Mouse (Mus musculus) midbrain, embryonic 13.5 days (tissue): ENCODE data around the gene Sec14l2. TPM values are rescaled to one million over a fixed set of nuclear protein-coding genes. Genes with fewer than 3 reads are reported as not detected.
A peak's percentile ranks its signal among the peaks of the same experiment; 100 is the strongest.

Experiments
- ATAC-seq: fragments of 200-750 bp; cut with Nextera tagmentation; 2 replicates; pipeline ENCODE4 v1.8.0; 2017; ENCODE audit warnings: mild to moderate bottlenecking, moderate TSS enrichment, moderate library complexity
- H3K27ac ChIP-seq: fragments of 300-500 bp; sonication (generic); 2 replicates; pipeline ENCODE4 v1.5.1; 2015; ENCODE audit warnings: inconsistent platforms, mild to moderate bottlenecking, moderate library complexity
- H3K27me3 ChIP-seq: fragments of 300-500 bp; sonication (generic); 2 replicates; pipeline ENCODE4 v1.6.1; 2015; ENCODE audit warnings: mild to moderate bottlenecking, inconsistent platforms
- H3K36me3 ChIP-seq: fragments of 300-500 bp; sonication (generic); 2 replicates; pipeline ENCODE4 v1.6.1; 2015; ENCODE audit warnings: mild to moderate bottlenecking, inconsistent platforms
- H3K4me1 ChIP-seq: fragments of 300-500 bp; sonication (generic); replicated peaks from 2 replicates; pipeline ENCODE4 v1.6.1; 2015; ENCODE audit warnings: inconsistent platforms
- H3K4me2 ChIP-seq: fragments of 300-500 bp; sonication (generic); replicated peaks from 2 replicates; pipeline ENCODE4 v1.6.1; 2015; ENCODE audit warnings: moderate library complexity, mild to moderate bottlenecking, inconsistent platforms
- H3K4me3 ChIP-seq: fragments of 300-500 bp; sonication (generic); replicated peaks from 2 replicates; pipeline ENCODE4 v1.5.1; 2015; ENCODE audit warnings: mild to moderate bottlenecking, inconsistent platforms
- H3K9ac ChIP-seq: fragments of 300-500 bp; sonication (generic); replicated peaks from 2 replicates; pipeline ENCODE4 v1.6.1; 2015; ENCODE audit warnings: mild to moderate bottlenecking, inconsistent platforms
- H3K9me3 ChIP-seq: fragments of 300-500 bp; sonication (generic); 2 replicates; pipeline ENCODE4 v1.6.1; 2016; ENCODE audit warnings: mild to moderate bottlenecking, inconsistent platforms
- WGBS: fragments of 180-500 bp; shearing (Covaris S2); methylation state at CpG from one replicate; pipeline ENCODE4 v1.1.7; 2015; 5-methylcytosine and 5-hydroxymethylcytosine counted together
- polyA plus RNA-seq: library from polyadenylated mRNA; unstranded; fragments of >200 nt; fragmentation: Nextera tagmentation; extraction: Ambion mirVana; gene quantifications from 2 replicates; pipeline ENCODE4 v1.2.1, GENCODE M21; 2015

The Sec14l2 gene
- polyA plus RNA-seq, 1 experiment from 2014 or later = 3.2 TPM

DNA sequence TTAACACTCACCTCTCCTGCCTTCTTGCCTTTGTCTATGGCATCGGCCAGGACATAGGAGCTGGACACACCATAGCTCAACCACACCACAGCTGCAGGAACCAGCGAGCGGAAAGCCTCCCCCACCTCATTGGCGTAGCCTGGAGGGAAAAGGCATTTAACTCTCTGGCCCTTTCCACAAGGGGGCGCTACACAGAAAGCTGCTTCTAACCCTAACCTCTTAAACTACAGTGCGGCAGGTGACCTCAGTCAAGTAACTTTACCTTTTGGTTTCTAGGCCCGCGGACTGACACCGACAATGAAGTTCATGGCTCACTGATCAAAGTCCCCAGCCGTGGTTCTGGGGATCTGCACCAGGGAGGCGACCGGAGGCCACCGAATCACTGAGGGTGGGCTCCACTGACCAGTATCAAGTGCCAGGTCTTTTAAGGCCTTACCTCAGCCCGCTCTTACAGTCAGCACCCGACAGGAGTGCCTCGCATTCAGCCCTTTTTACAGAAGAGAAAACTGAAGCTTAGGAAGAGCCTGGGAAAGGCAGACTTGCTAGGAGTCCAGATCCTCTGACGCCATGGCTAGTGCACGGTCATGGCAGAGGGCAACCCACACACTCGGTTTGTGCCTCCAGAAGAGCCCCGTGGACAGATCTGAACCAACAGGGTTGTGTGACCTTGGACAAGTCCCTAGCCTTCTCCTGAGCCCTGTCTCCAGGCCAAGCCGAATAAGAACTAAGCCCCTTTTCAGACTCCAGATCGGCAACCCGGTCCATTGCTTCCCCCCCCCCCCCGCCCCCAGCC is 28.6 kb downstream of the Sec14l2 start:
- Histone ChIP-seq H3K27ac (peak overlapping the region; percentile 59), H3K4me2 (peak overlapping the region; percentile 83), H3K4me3 (peak overlapping the region; percentile 50), H3K9ac (peak overlapping the region; percentile 55), H3K27me3 (no peaks in the 10 kb centered on the region), H3K4me1 (peaks cover 23% of the 10 kb centered on the region), H3K36me3 (peaks cover 16% of the 10 kb centered on the region), H3K9me3 (peaks cover 3% of the 10 kb centered on the region; the same call in 1 of the 2 replicates)
- no peak for ATAC-seq
- 4% methylated on average over 24 of the region's 24 CpGs for WGBS

DNA sequence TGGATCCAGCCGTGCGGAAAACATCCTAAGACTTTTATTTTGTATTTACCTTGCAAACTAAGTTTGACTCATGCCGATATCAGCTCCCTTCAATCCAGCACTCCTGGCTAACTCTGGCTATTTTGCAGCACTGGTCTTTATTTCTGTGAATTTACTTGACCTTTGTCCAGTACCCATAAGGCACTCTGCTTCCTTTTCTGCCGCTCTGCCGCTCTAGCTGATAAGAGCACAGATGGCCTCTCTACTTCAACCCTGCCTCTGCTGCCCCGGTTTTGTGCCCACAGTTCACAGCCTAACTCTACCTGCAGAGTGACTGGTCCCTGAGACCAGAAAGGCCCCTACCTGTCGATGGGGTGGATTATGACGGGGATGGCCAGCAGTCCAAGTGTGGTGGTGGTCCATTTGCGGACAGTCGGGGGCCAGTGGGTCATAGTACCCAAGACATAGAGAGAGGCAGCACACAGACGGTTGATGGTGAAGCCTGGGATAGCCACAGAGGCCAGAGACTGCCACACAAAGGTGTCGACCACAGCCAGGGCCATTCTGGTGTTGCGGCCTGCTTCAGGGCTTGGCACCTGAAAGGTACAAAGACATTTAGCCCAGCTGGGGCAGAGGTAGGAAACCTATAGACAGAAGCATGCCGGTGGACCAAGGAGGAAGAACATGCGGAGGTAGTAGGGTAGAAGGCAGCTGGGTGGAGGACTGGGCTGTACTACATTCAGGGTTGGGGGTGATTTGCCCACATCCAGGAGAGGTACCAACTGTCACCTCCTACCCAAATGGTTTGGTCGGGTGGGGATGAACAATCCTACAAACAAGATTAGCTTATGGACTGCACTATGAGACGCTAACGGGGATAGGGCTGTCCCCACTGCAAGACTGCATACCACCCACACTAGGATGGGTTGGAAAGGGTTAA is 29.5 kb downstream of the Sec14l2 start:
- no peak overlapping the region for H3K27ac ChIP-seq
- peak overlapping the region; percentile 50; the same call in 1 of the 2 replicates for H3K4me3 ChIP-seq
- H3K27me3 ChIP-seq = no peaks in the 10 kb centered on the region
- no peak for ATAC-seq
- 86% methylated on average over 18 of the region's 18 CpGs for WGBS
- H3K9ac ChIP-seq = 0 out of 2 replicates have a peak overlapping the region, but pooled peaks have one; percentile 10
- peaks cover 3% of the 10 kb centered on the region; the same call in 1 of the 2 replicates for H3K9me3 ChIP-seq
- peaks cover 16% of the 10 kb centered on the region for H3K36me3 ChIP-seq
- H3K4me1 ChIP-seq = peaks cover 23% of the 10 kb centered on the region
- H3K4me2 ChIP-seq = peak overlapping the region; percentile 83

DNA sequence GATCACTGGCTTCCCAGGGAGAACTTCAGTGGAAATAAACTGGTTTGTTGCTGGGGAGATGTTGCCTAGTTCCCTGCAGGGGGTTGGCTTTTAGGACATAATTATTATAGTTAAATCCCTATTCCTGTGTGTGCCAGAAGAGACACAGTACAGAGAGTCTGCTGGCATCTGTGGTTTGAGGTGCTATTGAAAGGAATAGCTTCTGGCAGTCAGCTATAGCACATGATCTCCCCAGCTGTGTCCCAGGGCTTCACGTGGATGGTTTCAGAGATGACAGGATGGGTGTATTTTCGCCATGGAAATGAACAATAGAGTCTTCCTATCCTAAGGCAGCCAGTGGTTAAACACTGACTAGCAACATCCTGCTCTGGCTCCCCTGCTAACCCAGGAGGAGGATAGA is 35.9 kb downstream of the Sec14l2 start:
- Histone ChIP-seq H3K4me3 (no peak overlapping the region), H3K27me3 (peaks cover 2% of the 10 kb centered on the region; the same call in 1 of the 2 replicates), H3K4me1 (peaks cover 8% of the 10 kb centered on the region; the same call in 1 of the 2 replicates), H3K4me2 (no peak overlapping the region), H3K9me3 (peaks cover 3% of the 10 kb centered on the region; the same call in 1 of the 2 replicates), H3K27ac (no peak overlapping the region), H3K9ac (no peak overlapping the region), H3K36me3 (peaks cover 16% of the 10 kb centered on the region)
- 64% methylated on average over 2 of the region's 2 CpGs for WGBS
- no peak for ATAC-seq

DNA sequence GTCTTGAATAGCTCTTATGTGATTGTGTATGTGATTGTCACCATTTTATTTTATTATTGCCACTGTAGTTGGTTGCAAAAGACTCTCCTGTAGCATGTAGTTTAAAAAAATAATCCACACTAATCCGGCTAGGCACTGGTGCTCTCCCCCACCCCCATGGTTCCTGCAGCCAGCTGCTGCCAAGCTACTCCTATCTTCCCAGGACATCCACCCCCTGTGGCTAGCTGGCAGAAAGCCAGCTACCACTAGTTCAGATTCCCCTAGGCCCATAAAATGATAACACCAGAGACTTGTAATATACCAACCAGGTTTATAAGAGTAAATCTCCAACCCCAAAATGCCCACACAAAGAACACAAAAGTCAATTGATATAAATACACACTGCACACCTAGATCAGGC is 37.0 kb downstream of the Sec14l2 start:
- Histone ChIP-seq H3K9ac (no peak overlapping the region), H3K36me3 (peaks cover 7% of the 10 kb centered on the region), H3K27ac (no peak overlapping the region), H3K4me2 (no peak overlapping the region), H3K9me3 (peaks cover 3% of the 10 kb centered on the region; the same call in 1 of the 2 replicates), H3K4me1 (peaks cover 8% of the 10 kb centered on the region; the same call in 1 of the 2 replicates), H3K27me3 (peaks cover 2% of the 10 kb centered on the region; the same call in 1 of the 2 replicates), H3K4me3 (no peak overlapping the region)
- no peak for ATAC-seq
- 58% methylated on average over 1 of the region's 1 CpGs for WGBS

DNA sequence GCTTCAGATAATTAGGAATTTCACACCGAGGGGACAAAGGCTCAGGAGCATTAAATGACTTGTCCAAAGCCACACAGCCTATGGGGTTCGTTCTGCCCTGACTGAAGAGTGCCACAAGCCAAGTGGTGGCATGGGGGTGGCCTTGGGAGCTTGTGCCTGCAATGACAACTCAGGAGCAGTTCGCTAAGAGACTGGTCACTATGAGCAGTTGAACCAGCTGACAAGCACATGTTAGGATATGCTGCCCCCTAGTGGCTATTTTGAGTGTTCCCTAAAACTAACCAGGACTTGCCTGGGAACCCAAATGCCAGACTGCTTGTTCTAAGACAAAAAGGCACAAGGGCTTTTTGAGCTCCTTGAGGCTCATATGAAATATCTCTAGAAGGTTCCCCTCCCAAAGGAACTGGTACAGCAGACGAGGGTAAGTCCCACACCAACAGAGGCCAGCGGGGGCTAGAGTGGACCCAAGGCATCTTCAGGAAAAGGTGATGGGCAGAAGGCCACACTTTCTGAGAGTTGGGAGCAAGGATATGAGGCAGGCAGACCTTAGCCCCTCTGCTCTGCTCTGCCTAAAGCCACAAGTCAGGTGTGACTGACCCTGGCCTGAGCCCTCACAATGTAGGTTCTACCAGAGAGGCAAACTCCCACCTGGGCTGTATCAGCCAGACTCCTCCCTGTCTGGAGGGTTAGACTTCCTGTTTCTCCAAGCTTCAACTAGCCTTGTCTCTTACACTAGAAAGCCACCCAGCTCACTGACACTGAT is 39.7 kb downstream of the Sec14l2 start:
- peak; percentile 62; the same call in 1 of the 2 replicates for ATAC-seq
- whole genome bisulfite sequencing = 29% methylated on average over 5 of the region's 5 CpGs

DNA sequence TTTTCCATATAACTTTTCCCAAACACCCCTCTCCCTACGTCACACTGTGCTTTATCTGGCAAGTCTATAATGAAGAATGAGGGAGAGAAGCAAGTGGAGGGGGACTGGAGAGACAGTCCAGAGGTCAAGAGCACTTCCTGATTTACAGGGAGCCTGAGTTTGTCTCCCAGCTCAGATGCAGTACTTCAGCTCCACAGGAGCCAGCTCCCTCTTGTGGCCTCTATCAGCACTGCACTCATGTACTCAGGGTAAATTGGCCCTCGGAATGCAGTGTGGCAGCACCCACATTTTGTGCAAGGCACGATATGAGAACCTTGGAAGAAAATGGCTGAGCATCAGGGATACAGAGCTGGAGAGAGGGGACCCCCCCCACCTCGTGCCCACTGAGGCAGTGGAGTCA is 43.0 kb downstream of the Sec14l2 start:
- no peaks in the 10 kb centered on the region for H3K9me3 ChIP-seq
- H3K9ac ChIP-seq = no peak overlapping the region
- peaks cover 2% of the 10 kb centered on the region; the same call in 1 of the 2 replicates for H3K27me3 ChIP-seq
- no peak overlapping the region for H3K4me2 ChIP-seq
- H3K36me3 ChIP-seq = no peaks in the 10 kb centered on the region
- no peak overlapping the region for H3K4me3 ChIP-seq
- no peaks in the 10 kb centered on the region for H3K4me1 ChIP-seq
- H3K27ac ChIP-seq = no peak overlapping the region
- ATAC-seq = no peak; the same call in 1 of the 2 replicates
- 15% methylated on average over 4 of the region's 4 CpGs for WGBS

More for the DNA sequence above, 39.7 kb downstream of the Sec14l2 start:
- peaks cover 8% of the 10 kb centered on the region; the same call in 1 of the 2 replicates for H3K4me1 ChIP-seq
- no peaks in the 10 kb centered on the region for H3K36me3 ChIP-seq
- no peak overlapping the region for H3K27ac ChIP-seq
- peaks cover 2% of the 10 kb centered on the region; the same call in 1 of the 2 replicates for H3K27me3 ChIP-seq
- no peak overlapping the region for H3K4me3 ChIP-seq
- no peak overlapping the region for H3K4me2 ChIP-seq
- H3K9me3 ChIP-seq = no peaks in the 10 kb centered on the region
- H3K9ac ChIP-seq = no peak overlapping the region

DNA sequence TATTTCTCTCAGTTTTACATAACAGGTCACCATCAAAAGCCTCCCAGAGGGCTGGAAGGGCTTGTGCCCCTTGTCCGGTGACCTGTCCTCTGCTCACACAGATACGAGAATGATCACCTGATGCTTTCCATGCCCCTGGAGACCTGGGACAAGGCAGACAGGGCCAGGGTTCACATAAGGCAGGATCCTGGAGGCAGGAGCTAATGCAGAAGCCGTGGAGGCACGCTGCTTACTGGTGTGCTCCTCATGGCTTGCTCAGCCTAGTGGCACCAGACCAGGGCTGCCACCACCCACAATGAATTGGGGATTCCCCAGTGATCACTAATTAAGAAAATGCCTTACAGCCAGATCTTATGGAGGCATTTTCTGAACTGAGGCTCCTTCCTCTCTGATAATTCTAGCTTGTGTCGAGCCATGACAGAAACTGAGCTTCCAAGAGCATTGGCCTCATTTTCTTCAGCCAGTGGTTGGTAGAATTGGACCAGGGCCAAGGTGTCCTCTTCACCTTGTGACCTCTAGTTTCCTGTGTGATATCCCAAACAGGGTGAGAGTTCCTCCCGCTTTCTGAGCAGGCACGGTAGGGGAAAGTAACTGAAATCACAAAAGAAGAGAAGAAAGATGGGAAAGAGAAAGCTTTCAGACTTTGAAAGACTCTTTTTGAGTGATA is 44.8 kb downstream of the Sec14l2 start:
- no peaks in the 10 kb centered on the region for H3K9me3 ChIP-seq
- H3K4me2 ChIP-seq = no peak overlapping the region
- no peaks in the 10 kb centered on the region for H3K36me3 ChIP-seq
- H3K4me1 ChIP-seq = no peaks in the 10 kb centered on the region
- no peaks in the 10 kb centered on the region for H3K27me3 ChIP-seq
- 88% methylated on average over 7 of the region's 7 CpGs for WGBS
- no peak overlapping the region for H3K27ac ChIP-seq
- no peak overlapping the region for H3K9ac ChIP-seq
- H3K4me3 ChIP-seq = no peak overlapping the region
- ATAC-seq = no peak

DNA sequence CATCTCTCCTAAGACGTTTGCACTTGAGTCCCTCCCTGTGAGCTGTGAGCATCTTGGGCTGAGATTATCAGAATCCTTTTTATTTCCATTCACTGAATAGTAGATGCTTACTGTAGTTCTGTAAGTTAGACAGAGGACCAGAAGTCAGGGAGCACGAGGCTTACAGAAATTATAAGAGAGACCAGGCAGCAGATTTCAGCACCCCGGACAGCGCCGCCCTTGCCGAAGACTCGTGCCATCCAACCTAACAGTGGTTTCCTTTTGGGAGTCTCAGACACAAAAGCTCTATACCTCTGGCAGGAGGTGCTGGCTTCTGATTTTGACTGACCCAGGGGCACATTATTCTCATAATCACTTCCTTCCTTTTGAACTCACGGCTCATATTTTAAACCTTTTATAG is 46.6 kb downstream of the Sec14l2 start:
- no peak for ATAC-seq
- H3K4me2 ChIP-seq = no peak overlapping the region
- WGBS = 18% methylated on average over 8 of the region's 8 CpGs
- no peaks in the 10 kb centered on the region for H3K4me1 ChIP-seq
- no peaks in the 10 kb centered on the region for H3K9me3 ChIP-seq
- H3K36me3 ChIP-seq = no peaks in the 10 kb centered on the region
- H3K27ac ChIP-seq = no peak overlapping the region
- H3K27me3 ChIP-seq = no peaks in the 10 kb centered on the region
- H3K9ac ChIP-seq = no peak overlapping the region
- no peak overlapping the region for H3K4me3 ChIP-seq

DNA sequence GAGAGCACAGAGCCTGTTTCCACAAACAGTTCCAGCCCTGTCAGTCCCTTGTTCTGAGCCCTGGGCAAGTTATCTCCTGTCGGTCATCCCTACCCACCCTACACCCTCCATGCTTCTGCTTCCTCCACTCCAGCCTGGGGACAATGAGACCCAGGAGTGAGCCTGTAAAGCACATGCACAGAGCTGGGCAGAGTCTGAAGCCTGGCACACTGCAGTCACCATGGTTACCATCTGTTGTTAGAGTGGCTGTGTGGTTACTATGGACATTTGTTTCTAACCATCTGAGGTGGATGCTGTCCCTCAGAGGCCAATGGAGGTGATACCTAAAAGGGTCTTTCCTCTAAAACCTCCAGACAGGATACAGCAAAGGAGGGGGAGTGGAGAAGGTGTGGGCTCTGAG is 53.6 kb downstream of the Sec14l2 start:
- Histone ChIP-seq H3K4me1 (no peaks in the 10 kb centered on the region), H3K9me3 (no peaks in the 10 kb centered on the region), H3K4me3 (no peak overlapping the region), H3K9ac (0 out of 2 replicates have a peak overlapping the region, but pooled peaks have one; percentile 25), H3K36me3 (no peaks in the 10 kb centered on the region), H3K27me3 (no peaks in the 10 kb centered on the region), H3K4me2 (no peak overlapping the region), H3K27ac (no peak overlapping the region)
- peak; percentile 55 for ATAC-seq
- 74% methylated on average over 1 of the region's 1 CpGs for WGBS

DNA sequence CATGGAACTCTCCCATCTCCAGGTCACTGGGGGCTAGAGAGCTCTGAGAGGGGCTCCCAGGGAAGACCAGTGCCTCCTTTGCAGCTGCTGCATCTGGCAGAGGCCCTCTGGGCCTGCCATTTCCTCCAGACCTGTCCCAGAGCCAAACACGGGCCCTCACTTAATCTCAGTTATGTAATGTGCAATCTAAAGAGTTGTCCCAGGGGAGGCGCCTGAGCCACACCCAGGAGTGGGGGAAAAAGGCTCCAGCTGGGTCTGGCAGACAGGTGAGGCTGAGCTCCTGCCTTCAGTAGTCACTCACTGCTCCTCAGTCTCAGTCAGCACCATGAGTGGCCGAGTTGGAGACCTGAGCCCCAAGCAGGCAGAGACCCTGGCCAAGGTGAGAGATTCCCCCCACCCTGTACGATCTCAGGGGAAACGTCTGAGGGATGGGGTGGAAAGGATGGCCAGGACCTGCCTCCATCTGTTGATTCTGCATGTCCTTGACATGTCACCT is 58.5 kb downstream of the Sec14l2 start, which contains the start of gene Sec14l3:
TSS of gene Sec14l3 (plus strand) at position 215 of the 496 bp plus-strand sequence.
- no peaks in the 10 kb centered on the region for H3K27me3 ChIP-seq
- H3K9me3 ChIP-seq = no peaks in the 10 kb centered on the region
- H3K9ac ChIP-seq = 0 out of 2 replicates have a peak within 1 kb of the TSS, but pooled peaks have one; percentile 39
- 72% methylated on average over 5 of the region's 5 CpGs for WGBS
- no peaks in the 10 kb centered on the region for H3K4me1 ChIP-seq
- H3K27ac ChIP-seq = no peak within 1 kb of the TSS
- no peaks in the 10 kb centered on the region for H3K36me3 ChIP-seq
- no peak for ATAC-seq
- no peak within 1 kb of the TSS for H3K4me3 ChIP-seq
- no peak within 1 kb of the TSS for H3K4me2 ChIP-seq

DNA sequence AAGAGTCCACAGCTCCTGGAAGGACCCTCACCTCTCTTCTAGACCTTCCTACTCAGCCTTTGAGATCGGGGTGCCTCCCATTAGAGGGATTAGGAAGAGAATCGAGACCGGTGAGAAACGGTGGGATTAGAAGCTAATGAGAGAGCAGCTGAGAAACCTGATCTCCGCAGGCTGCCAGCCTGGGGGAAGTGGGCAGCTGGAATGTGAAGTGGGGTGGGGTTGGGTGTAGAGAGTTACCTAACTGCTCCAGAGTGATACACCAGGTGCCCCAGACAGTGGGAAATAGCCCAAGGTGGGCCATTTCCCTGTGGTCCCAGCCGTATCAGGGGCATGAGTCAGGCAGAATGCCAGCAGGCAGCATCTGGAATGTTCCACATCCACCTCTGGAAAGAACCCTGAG is 60.2 kb downstream of the Sec14l2 start:
- H3K36me3 ChIP-seq = no peaks in the 10 kb centered on the region
- H3K4me2 ChIP-seq = no peak overlapping the region
- H3K27me3 ChIP-seq = no peaks in the 10 kb centered on the region
- no peak overlapping the region for H3K9ac ChIP-seq
- WGBS = 38% methylated on average over 6 of the region's 6 CpGs
- H3K27ac ChIP-seq = no peak overlapping the region
- no peaks in the 10 kb centered on the region for H3K9me3 ChIP-seq
- H3K4me3 ChIP-seq = no peak overlapping the region
- no peaks in the 10 kb centered on the region for H3K4me1 ChIP-seq
- ATAC-seq = no peak
